Mouse (Mus musculus) neural tube, embryonic 11.5 days (tissue): ENCODE results near the gene Klrd1. TPM values are rescaled to one million over a fixed set of nuclear protein-coding genes. Genes with fewer than 3 reads are reported as not detected.

ENCODE experiments used
- ATAC-seq: fragments of 200-750 bp; cut with Nextera tagmentation; 2 replicates; pipeline ENCODE4 v1.8.0; 2017; ENCODE audit warnings: moderate number of reproducible peaks, mild to moderate bottlenecking, moderate TSS enrichment, moderate library complexity; ENCODE audit not compliant: insufficient read depth, low FRiP score, low TSS enrichment
- DNase-seq: peaks from one replicate; pipeline ENCODE4 v3.0.0-alpha.2; 2015; ENCODE audit warnings: low spot score
- H3K27ac ChIP-seq: fragments of 300-500 bp; sonication (generic); 2 replicates; pipeline ENCODE4 v1.5.1; 2014; ENCODE audit warnings: low read depth, mild to moderate bottlenecking, low read length
- H3K27me3 ChIP-seq: fragments of 300-500 bp; sonication (generic); 2 replicates; pipeline ENCODE4 v1.6.1; 2014; ENCODE audit warnings: mild to moderate bottlenecking, low read length, mixed read lengths; ENCODE audit not compliant: control insufficient read depth, insufficient read depth
- H3K36me3 ChIP-seq: fragments of 300-500 bp; sonication (generic); 2 replicates; pipeline ENCODE4 v1.6.1; 2014; ENCODE audit warnings: mild to moderate bottlenecking, low read length, moderate library complexity, mixed read lengths; ENCODE audit not compliant: control insufficient read depth, insufficient read depth
- H3K4me1 ChIP-seq: fragments of 300-500 bp; sonication (generic); 2 replicates; pipeline ENCODE4 v1.6.1; 2014; ENCODE audit warnings: low read length, mixed read lengths; ENCODE audit not compliant: control insufficient read depth, insufficient read depth
- H3K4me2 ChIP-seq: fragments of 300-500 bp; sonication (generic); 2 replicates; pipeline ENCODE4 v1.6.1; 2014; ENCODE audit warnings: low read depth, mild to moderate bottlenecking, moderate library complexity
- H3K4me3 ChIP-seq: fragments of 300-500 bp; sonication (generic); 2 replicates; pipeline ENCODE4 v1.5.1; 2014; ENCODE audit warnings: low read depth, low read length
- H3K9ac ChIP-seq: fragments of 300-500 bp; sonication (generic); 2 replicates; pipeline ENCODE4 v1.6.1; 2014; ENCODE audit warnings: mild to moderate bottlenecking, low read length
- H3K9me3 ChIP-seq: fragments of 300-500 bp; sonication (generic); 2 replicates; pipeline ENCODE4 v1.6.1; 2016; ENCODE audit warnings: low read length; ENCODE audit not compliant: control insufficient read depth
- WGBS: fragments of 180-500 bp; shearing (Covaris S2); extraction: QIAGEN DNeasy Blood & Tissue Kit; methylation state at CpG from one replicate; pipeline ENCODE4 v1.1.7; 2014; 5-methylcytosine and 5-hydroxymethylcytosine counted together
- polyA plus RNA-seq: library from polyadenylated mRNA; unstranded; fragments of >200 nt; fragmentation: Nextera tagmentation; extraction: Ambion mirVana; gene quantifications from 2 replicates; pipeline ENCODE4 v1.2.1, GENCODE M21; 2014

The Klrd1 gene
- polyA plus RNA-seq: not detected in 2 replicates

- DNase-seq (no peak), ATAC-seq (no peak)
- Histone ChIP-seq H3K4me2 (no peak within 1 kb of the TSS), H3K27ac (no peak within 1 kb of the TSS), H3K36me3 (no peaks in the 10 kb centered on the region), H3K9me3 (no peaks in the 10 kb centered on the region), H3K27me3 (no peaks in the 10 kb centered on the region), H3K4me1 (no peaks in the 10 kb centered on the region), H3K9ac (no peak within 1 kb of the TSS), H3K4me3 (no peak within 1 kb of the TSS)
- WGBS: 80% methylated on average over 3 of the region's 3 CpGs
Measured at GRCm38 (mm10) chr6:129591508-129591907, at the start of gene Klrd1. TSS of gene Klrd1 (plus strand) at chr6:129591782.

- no peak for DNase-seq
- ATAC-seq: no peak
- H3K4me1 ChIP-seq: no peaks in the 10 kb centered on the region
- no peaks in the 10 kb centered on the region for H3K9me3 ChIP-seq
- H3K27me3 ChIP-seq: no peaks in the 10 kb centered on the region
- no peak overlapping the region for H3K4me2 ChIP-seq
- no peak overlapping the region for H3K27ac ChIP-seq
- no peaks in the 10 kb centered on the region for H3K36me3 ChIP-seq
- H3K4me3 ChIP-seq: no peak overlapping the region
- WGBS: 60% methylated on average over 9 of the region's 9 CpGs
- no peak overlapping the region for H3K9ac ChIP-seq
Measured at GRCm38 (mm10) chr6:129541931-129542330, 49.7 kb upstream of the Klrd1 start.

GRCm38 (mm10) chr6:129542540-129542939 lies 49.0 kb upstream of the Klrd1 start:
- ATAC-seq: no peak
- no peaks in the 10 kb centered on the region for H3K36me3 ChIP-seq
- DNase-seq: no peak
- no peaks in the 10 kb centered on the region for H3K9me3 ChIP-seq
- H3K4me2 ChIP-seq: no peak overlapping the region
- H3K27me3 ChIP-seq: no peaks in the 10 kb centered on the region
- no peak overlapping the region for H3K9ac ChIP-seq
- H3K27ac ChIP-seq: no peak overlapping the region
- 91% methylated on average over 3 of the region's 3 CpGs for WGBS
- H3K4me3 ChIP-seq: no peak overlapping the region
- no peaks in the 10 kb centered on the region for H3K4me1 ChIP-seq

GRCm38 (mm10) chr6:129543709-129544606 lies 47.6 kb upstream of the Klrd1 start:
- H3K36me3 ChIP-seq: no peaks in the 10 kb centered on the region
- H3K4me2 ChIP-seq: no peak overlapping the region
- H3K4me1 ChIP-seq: no peaks in the 10 kb centered on the region
- no peak overlapping the region for H3K4me3 ChIP-seq
- ATAC-seq: peak; percentile 70
- WGBS: 60% methylated on average over 6 of the region's 6 CpGs
- no peaks in the 10 kb centered on the region for H3K27me3 ChIP-seq
- peak; percentile 56 for DNase-seq
- no peaks in the 10 kb centered on the region for H3K9me3 ChIP-seq
- H3K27ac ChIP-seq: no peak overlapping the region
- H3K9ac ChIP-seq: no peak overlapping the region

GRCm38 (mm10) chr6:129547277-129547676 lies 44.3 kb upstream of the Klrd1 start:
- Histone ChIP-seq H3K4me3 (no peak overlapping the region), H3K4me2 (no peak overlapping the region), H3K36me3 (no peaks in the 10 kb centered on the region), H3K27ac (no peak overlapping the region), H3K9ac (no peak overlapping the region), H3K27me3 (no peaks in the 10 kb centered on the region), H3K9me3 (no peaks in the 10 kb centered on the region), H3K4me1 (no peaks in the 10 kb centered on the region)
- ATAC-seq (no peak), DNase-seq (no peak)
- WGBS: 80% methylated on average over 2 of the region's 2 CpGs

GRCm38 (mm10) chr6:129548009-129548408 lies 43.6 kb upstream of the Klrd1 start:
- no peak for DNase-seq
- Histone ChIP-seq H3K27ac (no peak overlapping the region), H3K4me2 (no peak overlapping the region), H3K36me3 (no peaks in the 10 kb centered on the region), H3K9ac (no peak overlapping the region), H3K27me3 (no peaks in the 10 kb centered on the region), H3K4me3 (no peak overlapping the region), H3K9me3 (no peaks in the 10 kb centered on the region), H3K4me1 (no peaks in the 10 kb centered on the region)
- 80% methylated on average over 3 of the region's 3 CpGs for WGBS
- ATAC-seq: no peak

- Histone ChIP-seq H3K27ac (no peak overlapping the region), H3K4me1 (peaks cover 5% of the 10 kb centered on the region; the same call in 1 of the 2 replicates), H3K9ac (no peak overlapping the region), H3K9me3 (no peaks in the 10 kb centered on the region), H3K27me3 (no peaks in the 10 kb centered on the region), H3K36me3 (no peaks in the 10 kb centered on the region), H3K4me3 (no peak overlapping the region), H3K4me2 (no peak overlapping the region)
- peak; percentile 71 for ATAC-seq
- no peak for DNase-seq
Measured at GRCm38 (mm10) chr6:129557298-129558023, 34.1 kb upstream of the Klrd1 start.

- H3K4me3 ChIP-seq: no peak overlapping the region
- H3K36me3 ChIP-seq: no peaks in the 10 kb centered on the region
- H3K4me2 ChIP-seq: no peak overlapping the region
- no peak overlapping the region for H3K27ac ChIP-seq
- H3K27me3 ChIP-seq: no peaks in the 10 kb centered on the region
- 18% methylated on average over 12 of the region's 12 CpGs for WGBS
- ATAC-seq (peak; percentile 88), DNase-seq (peak; percentile 77)
- peaks cover 5% of the 10 kb centered on the region; the same call in 1 of the 2 replicates for H3K4me1 ChIP-seq
- H3K9me3 ChIP-seq: no peaks in the 10 kb centered on the region
- H3K9ac ChIP-seq: no peak overlapping the region
Measured at GRCm38 (mm10) chr6:129558946-129559640, 32.5 kb upstream of the Klrd1 start.
